Mouse (Mus musculus): Measurements from ENCODE around the gene Gm17026. TPM values are rescaled to one million over a fixed set of nuclear protein-coding genes. Genes with fewer than 3 reads are reported as not detected.
"Not testable (repeated sequence)": the region's sequence is repeated elsewhere in the genome, so short reads cannot be mapped to it uniquely, and the experiment has no call there.

Gm17026 gene
- polyA plus RNA-seq (2012; rRNA removed) = not detected in 2 replicates

DNA sequence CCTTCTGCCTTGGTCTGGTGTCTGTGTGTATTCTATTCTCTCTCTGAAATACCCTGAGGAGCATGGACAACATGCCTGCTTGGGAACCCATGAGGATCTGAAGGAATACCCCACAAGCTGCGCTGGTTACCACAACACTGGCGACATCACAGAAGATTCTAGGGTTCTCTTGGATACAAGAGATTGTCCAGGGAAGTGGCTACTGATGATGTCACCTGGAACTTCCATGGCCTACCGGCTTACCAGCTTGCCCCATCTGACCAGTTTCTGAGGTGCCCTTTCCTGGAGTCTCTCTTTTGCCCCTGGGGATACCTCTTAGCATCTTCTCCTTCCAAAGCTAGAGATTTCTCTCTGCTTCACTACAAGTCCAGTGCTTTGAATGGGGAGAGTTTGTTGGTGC is at the start of gene Gm17026:
Gene Gm17026 (minus strand): TSS at position 101 of the 400 bp plus-strand sequence.
- not testable (repeated sequence) for H3K27me3 ChIP-seq (ENCODE audit: control insufficient read depth, insufficient read depth, low read length); H3K27ac ChIP-seq (ENCODE audit: insufficient read depth, low read depth, low read length); H3K36me3 ChIP-seq (ENCODE audit: control insufficient read depth, insufficient read depth, low read length); H3K4me3 ChIP-seq (ENCODE audit: low read depth, low read length); H3K4me1 ChIP-seq (ENCODE audit: control insufficient read depth, insufficient read depth, insufficient read length, low read length)
- WGBS = 78% methylated on average over 1 of the region's 3 CpGs

DNA sequence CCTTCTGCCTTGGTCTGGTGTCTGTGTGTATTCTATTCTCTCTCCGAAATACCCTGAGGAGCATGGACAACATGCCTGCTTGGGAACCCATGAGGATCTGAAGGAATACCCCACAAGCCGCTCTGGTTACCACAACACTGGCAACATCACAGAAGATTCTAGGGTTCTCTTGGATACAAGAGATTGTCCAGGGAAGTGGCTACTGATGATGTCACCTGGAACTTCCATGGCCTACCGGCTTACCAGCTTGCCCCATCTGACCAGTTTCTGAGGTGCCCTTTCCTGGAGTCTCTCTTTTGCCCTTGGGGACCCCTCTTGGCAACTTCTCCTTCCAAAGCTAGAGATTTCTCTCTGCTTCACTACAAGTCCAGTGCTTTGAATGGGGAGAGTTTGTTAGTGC is 37.4 kb upstream of the Gm17026 start, which contains the start of gene Gm9611:
Gene Gm9611 (minus strand): TSS at position 101 of the 400 bp plus-strand sequence.
- WGBS = 57% methylated on average over 1 of the region's 3 CpGs
- H3K36me3 ChIP-seq (ENCODE audit: control insufficient read depth, insufficient read depth, low read length); H3K27me3 ChIP-seq (ENCODE audit: control insufficient read depth, insufficient read depth, low read length); H3K27ac ChIP-seq (ENCODE audit: insufficient read depth, low read depth, low read length); H3K4me3 ChIP-seq (ENCODE audit: low read depth, low read length); H3K4me1 ChIP-seq (ENCODE audit: control insufficient read depth, insufficient read depth, insufficient read length, low read length): not testable (repeated sequence)

DNA sequence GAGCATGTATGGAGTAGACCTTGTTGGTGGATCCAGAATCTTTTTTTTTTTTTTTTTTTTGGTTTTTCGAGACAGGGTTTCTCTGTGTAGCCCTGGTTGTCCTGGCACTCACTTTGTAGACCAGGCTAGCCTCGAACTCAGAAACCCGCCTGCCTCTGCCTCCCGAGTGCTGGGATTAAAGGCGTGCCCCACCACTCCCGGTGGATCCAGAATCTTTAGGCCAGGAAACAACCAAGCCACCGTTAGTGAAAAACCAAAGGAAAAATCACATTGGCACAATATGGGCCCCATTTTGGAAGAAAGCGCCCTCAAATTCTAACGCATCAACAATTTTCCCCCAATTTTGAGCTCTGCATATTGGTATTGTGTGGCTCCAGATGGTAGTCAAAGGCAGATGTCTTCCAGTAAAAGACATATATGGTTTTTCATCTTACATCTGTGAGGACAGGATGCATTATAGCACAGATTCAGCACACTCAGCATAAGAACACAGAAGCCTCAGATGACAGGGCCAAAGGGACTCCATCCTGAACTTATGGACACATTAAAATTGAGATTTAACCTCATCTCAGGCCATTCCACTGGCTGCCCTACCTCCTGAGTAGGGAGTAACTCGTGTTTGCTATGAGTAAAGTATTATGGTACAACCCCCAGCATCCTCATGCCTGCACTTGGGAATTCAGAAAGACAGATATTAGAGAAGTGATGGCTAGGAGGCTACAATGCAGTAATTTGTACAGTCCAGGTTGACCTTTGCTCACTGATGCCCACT is 42.9 kb downstream of the Gm17026 start:
- not testable (repeated sequence) for H3K4me1 ChIP-seq (ENCODE audit: control insufficient read depth, insufficient read depth, insufficient read length, low read length); H3K4me3 ChIP-seq (ENCODE audit: low read depth, low read length); H3K27ac ChIP-seq (ENCODE audit: insufficient read depth, low read depth, low read length); H3K27me3 ChIP-seq (ENCODE audit: control insufficient read depth, insufficient read depth, low read length); H3K36me3 ChIP-seq (ENCODE audit: control insufficient read depth, insufficient read depth, low read length)
- WGBS = 64% methylated on average over 8 of the region's 10 CpGs

Other genes with a start within 250 kb of the Gm17026 start
- gene Gm7951, start 142.7 kb downstream of the Gm17026 start, polyA plus RNA-seq (2012; rRNA removed) = not detected in 2 replicates
- not detected in 2 replicates for gene Gm17027, start 97.4 kb downstream of the Gm17026 start, polyA plus RNA-seq (2012; rRNA removed)
- gene Gm3573, start 69.3 kb downstream of the Gm17026 start, polyA plus RNA-seq (2012; rRNA removed) = not detected in 2 replicates
- gene Gm9611, start 37.3 kb upstream of the Gm17026 start, polyA plus RNA-seq (2012; rRNA removed) = not detected in 2 replicates
- not detected in 2 replicates for gene Gm7995, start 50.2 kb upstream of the Gm17026 start, polyA plus RNA-seq (2012; rRNA removed)
- gene Gm8005, start 179.6 kb upstream of the Gm17026 start, polyA plus RNA-seq (2012; rRNA removed) = not detected in 2 replicates
- not detected in 2 replicates for gene Gm8011, start 203.8 kb upstream of the Gm17026 start, polyA plus RNA-seq (2012; rRNA removed)
- gene Gm8020, start 242.3 kb upstream of the Gm17026 start, polyA plus RNA-seq (2012; rRNA removed) = not detected in 2 replicates

Data from small intestine, adult 2 months (tissue).